Mouse (Mus musculus): ENCODE measurements at regions not wholly inside any gene's neighbourhood (a gene's known extent, or its start where the extent isn't known, plus 50 kb on each side); places are given as distances from the start of the nearest gene placed in this dataset.

- no peak for ATAC-seq
- H3K27me3 ChIP-seq: no peaks in the 10 kb centered on the region
- H3K4me3 ChIP-seq (replicated peaks): no peak overlapping the region
- H3K4me2 ChIP-seq (replicated peaks): no peak overlapping the region
- H3K36me3 ChIP-seq: no peaks in the 10 kb centered on the region
- H3K27ac ChIP-seq: no peak overlapping the region
- no peaks in the 10 kb centered on the region for H3K9me3 ChIP-seq
- H3K9ac ChIP-seq (replicated peaks): no peak overlapping the region
- H3K4me1 ChIP-seq (replicated peaks): no peaks in the 10 kb centered on the region
These were observed 93.8 kb upstream of the Wdpcp start for GRCm38 (mm10) chr11:21478191-21478590.

- ATAC-seq: no peak
- Histone ChIP-seq H3K4me2 (replicated peaks) (no peak overlapping the region), H3K9me3 (no peaks in the 10 kb centered on the region), H3K36me3 (no peaks in the 10 kb centered on the region), H3K9ac (replicated peaks) (no peak overlapping the region), H3K27me3 (no peaks in the 10 kb centered on the region), H3K4me1 (replicated peaks) (no peaks in the 10 kb centered on the region), H3K4me3 (replicated peaks) (no peak overlapping the region), H3K27ac (no peak overlapping the region)
- 49% methylated on average over 4 of the region's 4 CpGs for WGBS
These were observed 99.7 kb upstream of the Ugp2 start for GRCm38 (mm10) chr11:21470711-21471110.

DNA sequence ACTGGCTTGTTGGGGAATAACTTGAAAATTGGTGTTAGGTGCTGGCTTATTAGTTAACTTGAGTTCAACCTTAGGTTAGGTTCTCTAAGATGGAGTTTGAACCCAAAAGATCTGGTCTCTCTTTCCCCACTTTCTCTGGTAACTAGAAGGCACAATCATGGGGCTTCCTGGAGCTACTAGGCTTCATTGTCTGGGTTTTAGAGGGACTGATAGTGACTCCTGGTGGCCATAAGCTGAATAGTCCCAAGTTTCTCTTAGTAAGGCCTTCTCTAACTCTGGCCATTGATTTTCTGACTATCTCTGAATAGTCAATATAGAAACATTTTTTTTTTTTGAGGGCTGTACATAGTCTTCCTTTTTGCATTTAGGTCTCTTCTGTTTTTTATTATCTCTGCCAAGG is 97.5 kb upstream of the Ugp2 start:
- H3K4me3 ChIP-seq (replicated peaks): no peak overlapping the region
- H3K4me2 ChIP-seq (replicated peaks): no peak overlapping the region
- no peaks in the 10 kb centered on the region for H3K36me3 ChIP-seq
- H3K9ac ChIP-seq (replicated peaks): no peak overlapping the region
- no peaks in the 10 kb centered on the region for H3K4me1 ChIP-seq (replicated peaks)
- no peaks in the 10 kb centered on the region for H3K27me3 ChIP-seq
- H3K27ac ChIP-seq: no peak overlapping the region
- no peak for ATAC-seq
- no peaks in the 10 kb centered on the region for H3K9me3 ChIP-seq

- Histone ChIP-seq H3K27ac (no peak overlapping the region), H3K4me2 (replicated peaks) (no peak overlapping the region), H3K27me3 (no peaks in the 10 kb centered on the region), H3K4me3 (replicated peaks) (no peak overlapping the region), H3K9ac (replicated peaks) (no peak overlapping the region), H3K9me3 (no peaks in the 10 kb centered on the region), H3K4me1 (replicated peaks) (no peaks in the 10 kb centered on the region), H3K36me3 (no peaks in the 10 kb centered on the region)
- ATAC-seq: no peak
These were observed 89.0 kb upstream of the Ugp2 start for GRCm38 (mm10) chr11:21460011-21460410.

- Histone ChIP-seq H3K27me3 (no peaks in the 10 kb centered on the region), H3K9me3 (no peaks in the 10 kb centered on the region), H3K4me2 (replicated peaks) (no peak overlapping the region), H3K9ac (replicated peaks) (no peak overlapping the region), H3K36me3 (no peaks in the 10 kb centered on the region), H3K27ac (no peak overlapping the region), H3K4me3 (replicated peaks) (no peak overlapping the region), H3K4me1 (replicated peaks) (no peaks in the 10 kb centered on the region)
- WGBS: 83% methylated on average over 3 of the region's 4 CpGs
- ATAC-seq: peak; percentile 53
These were observed 82.5 kb upstream of the Ugp2 start for GRCm38 (mm10) chr11:21453308-21454106.

DNA sequence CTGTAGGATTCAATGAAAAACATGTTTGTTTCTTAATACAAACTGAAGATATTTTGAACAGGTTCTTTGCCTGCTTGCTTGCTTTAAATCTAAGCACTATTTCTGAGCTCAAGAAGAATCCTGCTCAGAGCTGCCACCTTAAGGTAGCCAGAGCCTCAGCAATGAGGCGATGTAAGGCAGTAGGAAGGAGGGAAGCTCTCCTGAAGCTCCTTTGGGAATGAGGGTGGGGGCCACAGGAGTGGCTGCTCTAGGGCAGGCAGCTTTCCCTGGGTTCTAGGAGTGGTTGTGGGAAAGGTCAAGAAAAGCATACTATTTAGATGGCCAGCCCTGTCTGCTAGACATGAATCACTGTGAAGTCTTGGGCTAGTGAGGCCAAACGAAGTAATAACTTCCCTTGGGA is 62.7 kb upstream of the Ugp2 start:
- Histone ChIP-seq H3K4me1 (replicated peaks) (no peaks in the 10 kb centered on the region), H3K36me3 (no peaks in the 10 kb centered on the region), H3K9ac (replicated peaks) (no peak overlapping the region), H3K27me3 (no peaks in the 10 kb centered on the region), H3K9me3 (no peaks in the 10 kb centered on the region), H3K4me2 (replicated peaks) (no peak overlapping the region), H3K4me3 (replicated peaks) (no peak overlapping the region), H3K27ac (no peak overlapping the region)
- 48% methylated on average over 2 of the region's 2 CpGs for WGBS
- ATAC-seq: no peak

DNA sequence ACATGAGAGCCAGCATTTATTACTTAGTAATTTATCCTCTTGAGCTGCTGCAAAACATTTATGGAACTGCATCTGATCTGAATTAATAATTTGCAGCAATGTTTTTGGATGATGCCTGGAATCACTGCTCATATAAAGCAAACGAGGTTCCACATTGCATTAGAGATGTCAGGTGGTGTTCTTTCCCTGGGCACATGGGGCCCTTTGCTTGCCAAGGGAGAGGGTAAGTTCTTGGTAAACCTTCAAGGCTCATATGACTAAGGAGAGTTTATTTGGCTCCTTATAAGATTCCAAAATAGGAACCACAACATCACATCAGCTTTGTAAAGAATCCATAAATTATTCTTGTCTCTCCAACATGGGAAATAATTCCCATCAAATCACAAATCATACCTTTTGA is 59.0 kb upstream of the Ugp2 start:
- H3K36me3 ChIP-seq: no peaks in the 10 kb centered on the region
- no peak overlapping the region for H3K9ac ChIP-seq (replicated peaks)
- H3K4me3 ChIP-seq (replicated peaks): no peak overlapping the region
- no peaks in the 10 kb centered on the region for H3K9me3 ChIP-seq
- no peaks in the 10 kb centered on the region for H3K4me1 ChIP-seq (replicated peaks)
- ATAC-seq: no peak
- H3K4me2 ChIP-seq (replicated peaks): no peak overlapping the region
- no peaks in the 10 kb centered on the region for H3K27me3 ChIP-seq
- WGBS: 51% methylated on average over 1 of the region's 1 CpGs
- H3K27ac ChIP-seq: no peak overlapping the region

- H3K4me2 ChIP-seq (replicated peaks): no peak overlapping the region
- ATAC-seq: no peak
- H3K4me1 ChIP-seq (replicated peaks): no peaks in the 10 kb centered on the region
These were observed 57.7 kb upstream of the Ugp2 start for GRCm38 (mm10) chr11:21428749-21429148.

DNA sequence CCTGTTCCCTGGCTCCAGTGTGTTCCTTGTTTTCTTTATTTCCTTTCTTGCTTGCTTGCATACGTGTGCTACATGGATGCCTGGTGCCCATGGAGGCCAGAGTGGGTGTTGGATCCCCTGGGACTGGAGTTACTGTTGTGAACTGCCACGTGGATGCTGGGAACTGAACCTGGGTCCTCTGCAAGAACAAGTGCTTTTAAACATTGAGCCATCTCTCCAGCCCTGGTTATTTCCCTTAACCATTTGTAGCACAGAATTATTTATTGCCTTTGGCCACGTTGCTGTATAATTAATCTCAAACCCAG is 57.0 kb upstream of the Ugp2 start:
- Histone ChIP-seq H3K36me3 (no peaks in the 10 kb centered on the region), H3K4me3 (replicated peaks) (no peak overlapping the region), H3K9me3 (no peaks in the 10 kb centered on the region), H3K4me2 (replicated peaks) (no peak overlapping the region), H3K27me3 (no peaks in the 10 kb centered on the region), H3K4me1 (replicated peaks) (no peaks in the 10 kb centered on the region), H3K27ac (no peak overlapping the region), H3K9ac (replicated peaks) (no peak overlapping the region)
- no peak for ATAC-seq
- WGBS: 67% methylated on average over 3 of the region's 3 CpGs

More at GRCm38 (mm10) chr11:21428749-21429148, 57.7 kb upstream of the Ugp2 start:
- no peak overlapping the region for H3K4me3 ChIP-seq (replicated peaks)
- no peaks in the 10 kb centered on the region for H3K27me3 ChIP-seq
- H3K36me3 ChIP-seq: no peaks in the 10 kb centered on the region
- H3K9me3 ChIP-seq: no peaks in the 10 kb centered on the region
- H3K9ac ChIP-seq (replicated peaks): no peak overlapping the region
- WGBS: 68% methylated on average over 6 of the region's 6 CpGs
- no peak overlapping the region for H3K27ac ChIP-seq

- no peak for ATAC-seq
- no peak overlapping the region for H3K4me3 ChIP-seq (replicated peaks)
- 73% methylated on average over 4 of the region's 4 CpGs for WGBS
- H3K27ac ChIP-seq: no peak overlapping the region
- no peak overlapping the region for H3K4me2 ChIP-seq (replicated peaks)
- no peaks in the 10 kb centered on the region for H3K36me3 ChIP-seq
- H3K27me3 ChIP-seq: no peaks in the 10 kb centered on the region
- no peak overlapping the region for H3K9ac ChIP-seq (replicated peaks)
- no peaks in the 10 kb centered on the region for H3K9me3 ChIP-seq
- H3K4me1 ChIP-seq (replicated peaks): no peaks in the 10 kb centered on the region
These were observed 56.5 kb upstream of the Ugp2 start for GRCm38 (mm10) chr11:21427291-21428012.

DNA sequence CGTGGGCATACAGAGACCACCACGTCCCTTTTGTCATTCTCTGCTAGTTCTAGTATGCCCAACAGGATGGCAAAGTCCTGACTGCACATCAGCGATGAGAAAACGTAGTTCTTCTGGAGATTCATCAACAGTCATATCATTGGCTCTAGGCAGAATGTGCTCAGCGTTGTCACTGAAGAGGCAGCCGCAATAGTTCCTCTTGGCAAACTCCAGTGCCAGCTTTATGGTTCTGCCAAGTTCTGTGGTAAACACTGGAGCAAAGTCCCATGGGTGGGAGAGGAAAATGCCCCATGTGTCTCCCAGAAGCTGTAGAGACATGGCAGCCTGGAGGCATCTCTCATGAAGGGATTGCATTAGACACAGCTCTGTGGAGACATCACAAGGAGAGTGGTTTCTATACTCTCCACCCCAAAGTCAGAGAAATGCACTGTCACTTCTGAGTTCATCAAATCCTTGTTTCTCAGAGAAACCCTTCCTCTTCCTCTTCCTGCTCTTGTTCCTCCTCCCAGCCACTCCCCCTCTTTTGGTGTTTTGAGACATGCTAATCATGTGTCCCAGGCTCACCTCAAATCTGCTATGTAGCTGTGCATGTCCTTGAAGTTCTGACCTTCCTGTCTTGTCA is 54.6 kb upstream of the Ugp2 start:
- 91% methylated on average over 6 of the region's 6 CpGs for WGBS
- Histone ChIP-seq H3K27me3 (no peaks in the 10 kb centered on the region), H3K9ac (replicated peaks) (no peak overlapping the region), H3K9me3 (no peaks in the 10 kb centered on the region), H3K4me2 (replicated peaks) (no peak overlapping the region), H3K36me3 (no peaks in the 10 kb centered on the region), H3K4me3 (replicated peaks) (no peak overlapping the region), H3K4me1 (replicated peaks) (no peaks in the 10 kb centered on the region), H3K27ac (no peak overlapping the region)
- no peak for ATAC-seq

- H3K9ac ChIP-seq (replicated peaks): no peak overlapping the region
- H3K9me3 ChIP-seq: no peaks in the 10 kb centered on the region
- no peaks in the 10 kb centered on the region for H3K4me1 ChIP-seq (replicated peaks)
- H3K4me3 ChIP-seq (replicated peaks): no peak overlapping the region
- no peak overlapping the region for H3K4me2 ChIP-seq (replicated peaks)
- H3K27ac ChIP-seq: no peak overlapping the region
- H3K27me3 ChIP-seq: no peaks in the 10 kb centered on the region
- H3K36me3 ChIP-seq: no peaks in the 10 kb centered on the region
- no peak for ATAC-seq
These were observed 53.3 kb upstream of the Ugp2 start for GRCm38 (mm10) chr11:21424345-21424744.
